Mouse (Mus musculus): ENCODE data around the gene Fam227b. TPM values are rescaled to one million over a fixed set of nuclear protein-coding genes. Genes with fewer than 3 reads are reported as not detected.

Fam227b gene
- polyA plus RNA-seq, 1 experiment from 2014 or later: not detected

GRCm38 (mm10) chr2:126086187-126086586 is 65.6 kb downstream of the Fam227b start:
- Histone ChIP-seq H3K9me3 (replicated peaks; ENCODE audit: low read length) (no peaks in the 10 kb centered on the region), H3K27ac (no peak overlapping the region), H3K4me3 (replicated peaks; ENCODE audit: low read depth, low read length) (no peak overlapping the region), H3K4me2 (ENCODE audit: low read length) (no peak overlapping the region), H3K4me1 (replicated peaks; ENCODE audit: insufficient read depth, low read length) (no peaks in the 10 kb centered on the region), H3K36me3 (ENCODE audit: insufficient read depth, low read length) (no peaks in the 10 kb centered on the region), H3K9ac (ENCODE audit: low read depth, low read length) (no peak overlapping the region), H3K27me3 (ENCODE audit: insufficient read depth, low read length) (no peaks in the 10 kb centered on the region)
- DNase-seq (ENCODE audit: low spot score) (no peak), ATAC-seq (replicated peaks; ENCODE audit: low FRiP score, low read depth) (no peak)
- TF ChIP-seq CTCF (IDR thresholded peaks at IDR 0.05; ENCODE audit: low read depth): no peak
- WGBS: 78% methylated on average over 8 of the region's 8 CpGs

GRCm38 (mm10) chr2:126084326-126084725 is 67.5 kb downstream of the Fam227b start:
- WGBS: 76% methylated on average over 3 of the region's 3 CpGs
- no peak for DNase-seq (ENCODE audit: low spot score)
- no peaks in the 10 kb centered on the region for H3K27me3 ChIP-seq (ENCODE audit: insufficient read depth, low read length)
- no peak overlapping the region for H3K4me3 ChIP-seq (replicated peaks; ENCODE audit: low read depth, low read length)
- H3K4me2 ChIP-seq (ENCODE audit: low read length): no peak overlapping the region
- H3K9me3 ChIP-seq (replicated peaks; ENCODE audit: low read length): no peaks in the 10 kb centered on the region
- H3K4me1 ChIP-seq (replicated peaks; ENCODE audit: insufficient read depth, low read length): no peaks in the 10 kb centered on the region
- no peak overlapping the region for H3K9ac ChIP-seq (ENCODE audit: low read depth, low read length)
- H3K36me3 ChIP-seq (ENCODE audit: insufficient read depth, low read length): no peaks in the 10 kb centered on the region
- ATAC-seq (replicated peaks; ENCODE audit: low FRiP score, low read depth): no peak
- no peak for TF ChIP-seq CTCF (IDR thresholded peaks at IDR 0.05; ENCODE audit: low read depth)
- H3K27ac ChIP-seq: no peak overlapping the region

GRCm38 (mm10) chr2:126079086-126079485 is 72.7 kb downstream of the Fam227b start:
- no peak overlapping the region for H3K4me2 ChIP-seq (ENCODE audit: low read length)
- H3K9ac ChIP-seq (ENCODE audit: low read depth, low read length): no peak overlapping the region
- no peaks in the 10 kb centered on the region for H3K36me3 ChIP-seq (ENCODE audit: insufficient read depth, low read length)
- 53% methylated on average over 2 of the region's 2 CpGs for WGBS
- DNase-seq (ENCODE audit: low spot score) (no peak), ATAC-seq (replicated peaks; ENCODE audit: low FRiP score, low read depth) (no peak)
- no peaks in the 10 kb centered on the region for H3K27me3 ChIP-seq (ENCODE audit: insufficient read depth, low read length)
- no peak for TF ChIP-seq CTCF (IDR thresholded peaks at IDR 0.05; ENCODE audit: low read depth)
- H3K27ac ChIP-seq: no peak overlapping the region
- H3K4me1 ChIP-seq (replicated peaks; ENCODE audit: insufficient read depth, low read length): no peaks in the 10 kb centered on the region
- no peak overlapping the region for H3K4me3 ChIP-seq (replicated peaks; ENCODE audit: low read depth, low read length)
- H3K9me3 ChIP-seq (replicated peaks; ENCODE audit: low read length): no peaks in the 10 kb centered on the region

- H3K4me1 ChIP-seq (replicated peaks; ENCODE audit: insufficient read depth, low read length): no peaks in the 10 kb centered on the region
- no peak overlapping the region for H3K9ac ChIP-seq (ENCODE audit: low read depth, low read length)
- no peaks in the 10 kb centered on the region for H3K27me3 ChIP-seq (ENCODE audit: insufficient read depth, low read length)
- 93% methylated on average over 6 of the region's 6 CpGs for WGBS
- no peak overlapping the region for H3K4me2 ChIP-seq (ENCODE audit: low read length)
- no peak for TF ChIP-seq CTCF (IDR thresholded peaks at IDR 0.05; ENCODE audit: low read depth)
- no peaks in the 10 kb centered on the region for H3K9me3 ChIP-seq (replicated peaks; ENCODE audit: low read length)
- no peak overlapping the region for H3K27ac ChIP-seq
- DNase-seq (ENCODE audit: low spot score) (no peak), ATAC-seq (replicated peaks; ENCODE audit: low FRiP score, low read depth) (no peak)
- H3K36me3 ChIP-seq (ENCODE audit: insufficient read depth, low read length): no peaks in the 10 kb centered on the region
- H3K4me3 ChIP-seq (replicated peaks; ENCODE audit: low read depth, low read length): no peak overlapping the region
Observed at GRCm38 (mm10) chr2:126076506-126076905, 75.3 kb downstream of the Fam227b start.

- H3K27ac ChIP-seq: no peak overlapping the region
- no peaks in the 10 kb centered on the region for H3K9me3 ChIP-seq (replicated peaks; ENCODE audit: low read length)
- no peak overlapping the region for H3K4me3 ChIP-seq (replicated peaks; ENCODE audit: low read depth, low read length)
- no peaks in the 10 kb centered on the region for H3K27me3 ChIP-seq (ENCODE audit: insufficient read depth, low read length)
- no peaks in the 10 kb centered on the region for H3K36me3 ChIP-seq (ENCODE audit: insufficient read depth, low read length)
- 85% methylated on average over 4 of the region's 4 CpGs for WGBS
- DNase-seq (ENCODE audit: low spot score) (no peak), ATAC-seq (replicated peaks; ENCODE audit: low FRiP score, low read depth) (no peak)
- no peak overlapping the region for H3K4me2 ChIP-seq (ENCODE audit: low read length)
- no peaks in the 10 kb centered on the region for H3K4me1 ChIP-seq (replicated peaks; ENCODE audit: insufficient read depth, low read length)
- H3K9ac ChIP-seq (ENCODE audit: low read depth, low read length): no peak overlapping the region
- no peak for TF ChIP-seq CTCF (IDR thresholded peaks at IDR 0.05; ENCODE audit: low read depth)
Observed at GRCm38 (mm10) chr2:126073744-126074143, 78.1 kb downstream of the Fam227b start.

GRCm38 (mm10) chr2:126069740-126070139 is 82.1 kb downstream of the Fam227b start:
- no peak for TF ChIP-seq CTCF (IDR thresholded peaks at IDR 0.05; ENCODE audit: low read depth)
- no peak overlapping the region for H3K4me2 ChIP-seq (ENCODE audit: low read length)
- no peak overlapping the region for H3K9ac ChIP-seq (ENCODE audit: low read depth, low read length)
- 64% methylated on average over 1 of the region's 1 CpGs for WGBS
- H3K4me3 ChIP-seq (replicated peaks; ENCODE audit: low read depth, low read length): no peak overlapping the region
- no peak overlapping the region for H3K27ac ChIP-seq
- H3K36me3 ChIP-seq (ENCODE audit: insufficient read depth, low read length): no peaks in the 10 kb centered on the region
- no peaks in the 10 kb centered on the region for H3K4me1 ChIP-seq (replicated peaks; ENCODE audit: insufficient read depth, low read length)
- no peaks in the 10 kb centered on the region for H3K9me3 ChIP-seq (replicated peaks; ENCODE audit: low read length)
- H3K27me3 ChIP-seq (ENCODE audit: insufficient read depth, low read length): no peaks in the 10 kb centered on the region
- ATAC-seq (replicated peaks; ENCODE audit: low FRiP score, low read depth) (no peak), DNase-seq (ENCODE audit: low spot score) (no peak)

GRCm38 (mm10) chr2:126065303-126065856 is 86.4 kb downstream of the Fam227b start:
- Histone ChIP-seq H3K27me3 (ENCODE audit: insufficient read depth, low read length) (no peaks in the 10 kb centered on the region), H3K4me3 (replicated peaks; ENCODE audit: low read depth, low read length) (no peak overlapping the region), H3K27ac (no peak overlapping the region), H3K4me2 (ENCODE audit: low read length) (no peak overlapping the region), H3K9me3 (replicated peaks; ENCODE audit: low read length) (no peaks in the 10 kb centered on the region), H3K4me1 (replicated peaks; ENCODE audit: insufficient read depth, low read length) (no peaks in the 10 kb centered on the region), H3K36me3 (ENCODE audit: insufficient read depth, low read length) (no peaks in the 10 kb centered on the region), H3K9ac (ENCODE audit: low read depth, low read length) (no peak overlapping the region)
- WGBS: 69% methylated on average over 3 of the region's 3 CpGs
- no peak for TF ChIP-seq CTCF (IDR thresholded peaks at IDR 0.05; ENCODE audit: low read depth)
- ATAC-seq (replicated peaks; ENCODE audit: low FRiP score, low read depth) (no peak), DNase-seq (ENCODE audit: low spot score) (peak; percentile 24)
